Mouse (Mus musculus): ENCODE measurements around the gene Pih1d2. TPM values are rescaled to one million over a fixed set of nuclear protein-coding genes. Genes with fewer than 3 reads are reported as not detected.

Pih1d2 gene
- polyA plus RNA-seq, 1 experiment from 2014 or later, result 5.3 TPM

Other genes with a start within 250 kb of the Pih1d2 start
- gene Plet1, start 122.8 kb upstream of the Pih1d2 start, polyA plus RNA-seq (2016; fragmentation: Nextera tagmentation; extraction: Ambion mirVana), result 2.2 and 4.2 TPM in 2 replicates
- gene Pts, start 88.6 kb upstream of the Pih1d2 start, polyA plus RNA-seq (2016; fragmentation: Nextera tagmentation; extraction: Ambion mirVana), result 78.6 and 92.2 TPM in 2 replicates
- 2.4 and 2.5 TPM in 2 replicates for gene Il18, start 62.5 kb upstream of the Pih1d2 start, polyA plus RNA-seq (2016; fragmentation: Nextera tagmentation; extraction: Ambion mirVana)
- gene Bco2, start 62.1 kb upstream of the Pih1d2 start, polyA plus RNA-seq (2016; fragmentation: Nextera tagmentation; extraction: Ambion mirVana), result 0.21 TPM in 1 of 2 replicates, not detected in the other
- 0.25 TPM in 1 of 2 replicates, not detected in the other for gene Tex12, start 56.0 kb upstream of the Pih1d2 start, polyA plus RNA-seq (2016; fragmentation: Nextera tagmentation; extraction: Ambion mirVana)
- 552 and 673 TPM in 2 replicates for gene Sdhd, start 13.5 kb upstream of the Pih1d2 start, polyA plus RNA-seq (2016; fragmentation: Nextera tagmentation; extraction: Ambion mirVana)
- 288 and 294 TPM in 2 replicates for gene Timm8b, start 13.4 kb upstream of the Pih1d2 start, polyA plus RNA-seq (2016; fragmentation: Nextera tagmentation; extraction: Ambion mirVana)
- 14.8 and 20.8 TPM in 2 replicates for gene Nkapd1, start 143 bp downstream of the Pih1d2 start, polyA plus RNA-seq (2016; fragmentation: Nextera tagmentation; extraction: Ambion mirVana)
- 105 and 151 TPM in 2 replicates for gene Dlat, start 42.5 kb downstream of the Pih1d2 start, polyA plus RNA-seq (2016; fragmentation: Nextera tagmentation; extraction: Ambion mirVana)
- 5.3 and 7.6 TPM in 2 replicates for gene Dixdc1, start 122.2 kb downstream of the Pih1d2 start, polyA plus RNA-seq (2016; fragmentation: Nextera tagmentation; extraction: Ambion mirVana)
- gene 2310030G06Rik, start 129.2 kb downstream of the Pih1d2 start, polyA plus RNA-seq (2016; fragmentation: Nextera tagmentation; extraction: Ambion mirVana), result 8.4 TPM in 2 replicates
- gene Cryab, start 134.0 kb downstream of the Pih1d2 start, polyA plus RNA-seq (2016; fragmentation: Nextera tagmentation; extraction: Ambion mirVana), result 483 and 791 TPM in 2 replicates
- 227 and 370 TPM in 2 replicates for gene Hspb2, start 135.0 kb downstream of the Pih1d2 start, polyA plus RNA-seq (2016; fragmentation: Nextera tagmentation; extraction: Ambion mirVana)
- 10.6 and 12.2 TPM in 2 replicates for gene Fdxacb1, start 150.9 kb downstream of the Pih1d2 start, polyA plus RNA-seq (2016; fragmentation: Nextera tagmentation; extraction: Ambion mirVana)
- 44.0 and 47.2 TPM in 2 replicates for gene Alg9, start 157.7 kb downstream of the Pih1d2 start, polyA plus RNA-seq (2016; fragmentation: Nextera tagmentation; extraction: Ambion mirVana)
- 17.4 and 21.6 TPM in 2 replicates for gene 1110032A03Rik, start 158.2 kb downstream of the Pih1d2 start, polyA plus RNA-seq (2016; fragmentation: Nextera tagmentation; extraction: Ambion mirVana)
- gene Ppp2r1b, start 228.0 kb downstream of the Pih1d2 start, polyA plus RNA-seq (2016; fragmentation: Nextera tagmentation; extraction: Ambion mirVana), result 95.8 and 99.3 TPM in 2 replicates